In genomic region chr13:43183248-43184055, GRCm38 (mm10) we compare ENCODE assay signal across 7 mouse cellular contexts. TPM values are rescaled to one million over a fixed set of nuclear protein-coding genes. Genes with fewer than 3 reads are reported as not detected.
A peak's percentile ranks its signal among the peaks of the same experiment; 100 is the strongest.
DNase-seq lines count a peak whose midpoint lies in the region; ATAC-seq and TF ChIP-seq lines count a peak whose summit lies in the region.

No protein-coding gene starts in this region.

- H3K27ac ChIP-seq in lung, postnatal 0 days (ENCODE audit: low read length): no peak overlapping the region
- peak overlapping the region; percentile 17; the same call in 1 of the 2 replicates for H3K27ac ChIP-seq in embryonic facial prominence, embryonic 13.5 days
- H3K27ac ChIP-seq in limb, embryonic 12.5 days: peak overlapping the region; percentile 36
- H3K27ac ChIP-seq in stomach, embryonic 16.5 days (ENCODE audit: low read length): no peak overlapping the region

- WGBS in lung, postnatal 0 days: 50% methylated on average over 8 of the region's 8 CpGs
- 31% methylated on average over 8 of the region's 8 CpGs for WGBS in embryonic facial prominence, embryonic 13.5 days
- WGBS in limb, embryonic 12.5 days: 26% methylated on average over 8 of the region's 8 CpGs
- WGBS in stomach, embryonic 16.5 days: 41% methylated on average over 8 of the region's 8 CpGs

- no peak for TF ChIP-seq EP300 in lung, postnatal 0 days (IDR thresholded peaks at IDR 0.05)

- H3K27me3 ChIP-seq in lung, postnatal 0 days (replicated peaks; ENCODE audit: insufficient read depth, low read length): no peaks in the 10 kb centered on the region
- H3K27me3 ChIP-seq in embryonic facial prominence, embryonic 13.5 days: 0 out of 2 replicates have a peak, but pooled peaks cover 13% of the 10 kb centered on the region
- H3K27me3 ChIP-seq in limb, embryonic 12.5 days: peaks cover 8% of the 10 kb centered on the region; the same call in 1 of the 2 replicates
- H3K27me3 ChIP-seq in stomach, embryonic 16.5 days (ENCODE audit: control insufficient read depth, insufficient read depth, low read length): no peaks in the 10 kb centered on the region

- no peaks in the 10 kb centered on the region; the same call in 1 of the 2 replicates for H3K4me1 ChIP-seq in lung, postnatal 0 days (ENCODE audit: insufficient read depth, low read depth, low read length)
- peaks cover 11% of the 10 kb centered on the region for H3K4me1 ChIP-seq in embryonic facial prominence, embryonic 13.5 days
- H3K4me1 ChIP-seq in limb, embryonic 12.5 days (replicated peaks): peaks cover 12% of the 10 kb centered on the region
- no peaks in the 10 kb centered on the region for H3K4me1 ChIP-seq in stomach, embryonic 16.5 days (ENCODE audit: control insufficient read depth, insufficient read depth, low read length)

- no peaks in the 10 kb centered on the region for H3K36me3 ChIP-seq in lung, postnatal 0 days (ENCODE audit: insufficient read depth, low read length)
- no peaks in the 10 kb centered on the region for H3K36me3 ChIP-seq in embryonic facial prominence, embryonic 13.5 days
- no peaks in the 10 kb centered on the region for H3K36me3 ChIP-seq in limb, embryonic 12.5 days
- H3K36me3 ChIP-seq in stomach, embryonic 16.5 days (ENCODE audit: control insufficient read depth, insufficient read depth, low read length): no peaks in the 10 kb centered on the region

- no peak overlapping the region for H3K4me3 ChIP-seq in lung, postnatal 0 days (ENCODE audit: low read depth, low read length)
- peak overlapping the region; percentile 40 for H3K4me3 ChIP-seq in embryonic facial prominence, embryonic 13.5 days
- H3K4me3 ChIP-seq in limb, embryonic 12.5 days (replicated peaks): peak overlapping the region; percentile 34
- peak overlapping the region; percentile 39 for H3K4me3 ChIP-seq in stomach, embryonic 16.5 days (replicated peaks; ENCODE audit: low read length)

- DNase-seq in lung, postnatal 0 days (ENCODE audit: low spot score): peak; percentile 26
- DNase-seq in lung, postnatal 25 days (ENCODE audit: low spot score): no peak
- DNase-seq in gastrocnemius, adult 18-20 months (ENCODE audit: low spot score): no peak

- no peak overlapping the region for H3K9ac ChIP-seq in lung, postnatal 0 days (replicated peaks; ENCODE audit: low read depth)
- H3K9ac ChIP-seq in embryonic facial prominence, embryonic 13.5 days: peak overlapping the region; percentile 54
- H3K9ac ChIP-seq in limb, embryonic 12.5 days (replicated peaks): 0 out of 2 replicates have a peak overlapping the region, but pooled peaks have one; percentile 35
- peak overlapping the region; percentile 54 for H3K9ac ChIP-seq in stomach, embryonic 16.5 days (ENCODE audit: low read length)

- ATAC-seq in lung, postnatal 0 days: peak; percentile 58
- ATAC-seq in embryonic facial prominence, embryonic 13.5 days (ENCODE audit: insufficient number of reproducible peaks, insufficient read depth, low FRiP score, low TSS enrichment, low read depth): peak; percentile 38; the same call in 1 of the 2 replicates
- ATAC-seq in limb, embryonic 12.5 days (ENCODE audit: insufficient number of reproducible peaks, insufficient read depth, low FRiP score, low TSS enrichment, low read depth): peak; percentile 59; the same call in 1 of the 2 replicates
- ATAC-seq in stomach, embryonic 16.5 days (ENCODE audit: insufficient read depth, low FRiP score): peak; percentile 60; the same call in 1 of the 2 replicates
- no peak for ATAC-seq in inflammation-experienced regulatory T-cells, adult 6 months

- no peaks in the 10 kb centered on the region for H3K9me3 ChIP-seq in lung, postnatal 0 days (ENCODE audit: low read length)
- H3K9me3 ChIP-seq in embryonic facial prominence, embryonic 13.5 days: no peaks in the 10 kb centered on the region
- no peaks in the 10 kb centered on the region for H3K9me3 ChIP-seq in limb, embryonic 12.5 days
- no peaks in the 10 kb centered on the region for H3K9me3 ChIP-seq in stomach, embryonic 16.5 days (replicated peaks; ENCODE audit: control insufficient read depth, low read length)

- peak overlapping the region; percentile 44 for H3K4me2 ChIP-seq in lung, postnatal 0 days (replicated peaks; ENCODE audit: low read depth, low read length)
- peak overlapping the region; percentile 55 for H3K4me2 ChIP-seq in embryonic facial prominence, embryonic 13.5 days
- peak overlapping the region; percentile 51 for H3K4me2 ChIP-seq in limb, embryonic 12.5 days
- peak overlapping the region; percentile 52 for H3K4me2 ChIP-seq in stomach, embryonic 16.5 days (ENCODE audit: low read depth, low read length)

- 0 out of 2 replicates have a peak, but pooled peaks have one; percentile 8 for TF ChIP-seq CTCF in lung, postnatal 0 days (IDR thresholded peaks at IDR 0.05)

RNA-seq across cellular contexts. Expression of gene Tbc1d7, which starts 12.2 kb away (rescaled TPM):
- 25.4 and 27.5 TPM in 2 replicates for polyA plus RNA-seq in lung, postnatal 0 days (2015; fragmentation: Nextera tagmentation; extraction: Ambion mirVana)
- polyA plus RNA-seq in embryonic facial prominence, embryonic 13.5 days (2015; fragmentation: Nextera tagmentation; extraction: Ambion mirVana): 54.3 and 54.8 TPM in 2 replicates
- polyA plus RNA-seq in limb, embryonic 12.5 days (2016; fragmentation: Nextera tagmentation; extraction: Ambion mirVana): 64.1 and 67.1 TPM in 2 replicates
- 32.5 and 36.7 TPM in 2 replicates for polyA plus RNA-seq in stomach, embryonic 16.5 days (2015; fragmentation: Nextera tagmentation; extraction: Ambion mirVana)
- total RNA-seq in gastrocnemius, adult 18-20 months (2021): 10 to 100 TPM; 23.4 to 26.3 TPM
- 10 to 100 TPM; 16.1 to 16.8 (median 16.8) TPM for polyA plus RNA-seq in inflammation-experienced regulatory T-cells, adult 6 months (2017; shearing (Covaris generic))

Comparison
In these comparisons a context has a peak if more than half of its experiments do, and no peak if none do; other contexts are left out.
1. H3K27ac ChIP-seq: peak in embryonic facial prominence, embryonic 13.5 days (single experiment) and limb, embryonic 12.5 days (single experiment); none in lung, postnatal 0 days (single experiment) and stomach, embryonic 16.5 days (single experiment).
2. Peak in every context shown above with its lines, with median percentiles within 50 percentile points of each other: H3K4me2 ChIP-seq.